Mouse (Mus musculus): ENCODE measurements around the gene Bicra. TPM values are rescaled to one million over a fixed set of nuclear protein-coding genes. Genes with fewer than 3 reads are reported as not detected.

The Bicra gene
- polyA plus RNA-seq, 1 experiment from 2014 or later, result 6.7 TPM

DNA sequence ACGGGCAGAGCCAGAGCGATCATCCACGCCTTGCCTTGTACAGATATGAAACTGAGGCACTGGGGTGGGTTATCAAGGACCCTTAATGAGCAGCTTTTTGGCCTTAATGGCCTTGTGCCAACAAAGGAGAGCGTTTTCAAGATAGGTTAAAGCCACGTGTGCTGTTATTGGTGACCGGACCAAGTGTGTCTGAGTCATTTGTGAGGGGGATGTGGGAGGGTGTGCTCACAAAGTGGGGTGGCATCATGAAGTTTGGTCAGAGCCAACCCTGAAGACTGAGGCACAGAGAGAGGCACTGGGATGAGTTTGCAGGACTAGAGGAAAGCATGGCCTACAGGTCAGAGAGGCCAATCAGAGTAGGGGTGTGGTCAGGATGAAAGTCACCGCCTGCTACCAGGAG lies 93.3 kb downstream of the Bicra start:
- 80% methylated on average over 7 of the region's 7 CpGs for WGBS
- DNase-seq (ENCODE audit: low spot score) (no peak), ATAC-seq (ENCODE audit: low read depth) (no peak)
- peaks cover 5% of the 10 kb centered on the region; the same call in 1 of the 2 replicates for H3K4me1 ChIP-seq (ENCODE audit: control insufficient read depth, insufficient read depth, low read length)
- H3K27ac ChIP-seq (replicated peaks; ENCODE audit: low read depth, low read length), result no peak overlapping the region; the same call in 1 of the 2 replicates
- H3K36me3 ChIP-seq (ENCODE audit: control insufficient read depth, insufficient read depth, low read length), result peaks cover 91% of the 10 kb centered on the region
- no peak overlapping the region for H3K9ac ChIP-seq (ENCODE audit: low read depth, low read length)
- H3K4me2 ChIP-seq (ENCODE audit: low read depth, low read length), result no peak overlapping the region; the same call in 1 of the 2 replicates
- no peak overlapping the region for H3K4me3 ChIP-seq (ENCODE audit: low read depth, low read length)
- H3K9me3 ChIP-seq (ENCODE audit: control insufficient read depth, low read length), result 0 out of 2 replicates have a peak, but pooled peaks cover 4% of the 10 kb centered on the region
- H3K27me3 ChIP-seq (replicated peaks; ENCODE audit: control insufficient read depth, insufficient read depth, low read length), result no peaks in the 10 kb centered on the region

DNA sequence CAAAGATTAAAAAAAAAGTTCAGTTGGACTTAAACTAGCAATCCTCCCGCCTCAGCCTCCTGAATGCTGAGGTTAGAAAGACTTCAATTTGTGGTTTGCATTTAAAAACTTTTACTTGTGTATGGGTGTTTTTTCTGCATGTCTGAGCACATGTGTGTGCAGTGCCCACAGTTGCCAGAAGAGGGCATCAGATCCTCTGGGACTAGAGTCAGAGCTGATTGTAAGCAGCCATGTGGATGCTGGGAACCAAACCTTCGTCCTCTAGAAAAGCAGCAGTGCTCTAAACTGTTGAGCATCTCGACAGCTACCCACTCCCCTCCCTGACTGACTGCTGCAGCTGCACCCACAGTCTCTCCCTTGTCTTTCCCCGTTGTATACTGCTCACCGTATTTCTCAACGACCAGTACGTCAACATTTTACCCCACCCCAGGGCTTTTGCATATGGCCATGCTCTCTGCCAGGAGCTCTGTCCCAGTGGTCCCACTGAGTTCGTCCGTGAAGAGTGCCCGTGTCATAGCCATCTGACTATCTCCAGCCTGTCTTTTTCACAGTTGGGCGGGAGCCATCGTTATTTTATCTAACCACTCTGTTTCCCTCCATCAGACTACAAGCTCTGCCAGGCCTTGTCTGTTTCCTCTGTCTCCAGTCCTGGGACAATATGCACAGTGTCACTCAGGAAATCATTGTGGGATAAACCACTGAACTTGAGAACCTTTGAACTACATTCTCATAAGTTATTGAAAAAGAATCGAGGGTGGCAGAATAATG lies 94.2 kb downstream of the Bicra start:
- H3K9ac ChIP-seq (ENCODE audit: low read depth, low read length), result no peak overlapping the region
- no peak overlapping the region for H3K27ac ChIP-seq (replicated peaks; ENCODE audit: low read depth, low read length)
- no peak overlapping the region for H3K4me3 ChIP-seq (ENCODE audit: low read depth, low read length)
- H3K4me1 ChIP-seq (ENCODE audit: control insufficient read depth, insufficient read depth, low read length), result peaks cover 5% of the 10 kb centered on the region
- H3K36me3 ChIP-seq (ENCODE audit: control insufficient read depth, insufficient read depth, low read length), result peaks cover 85% of the 10 kb centered on the region
- 0 out of 2 replicates have a peak, but pooled peaks cover 4% of the 10 kb centered on the region for H3K9me3 ChIP-seq (ENCODE audit: control insufficient read depth, low read length)
- ATAC-seq (ENCODE audit: low read depth), result no peak
- no peak for DNase-seq (ENCODE audit: low spot score)
- no peak overlapping the region for H3K4me2 ChIP-seq (ENCODE audit: low read depth, low read length)
- WGBS, result 84% methylated on average over 13 of the region's 13 CpGs
- H3K27me3 ChIP-seq (replicated peaks; ENCODE audit: control insufficient read depth, insufficient read depth, low read length), result no peaks in the 10 kb centered on the region

DNA sequence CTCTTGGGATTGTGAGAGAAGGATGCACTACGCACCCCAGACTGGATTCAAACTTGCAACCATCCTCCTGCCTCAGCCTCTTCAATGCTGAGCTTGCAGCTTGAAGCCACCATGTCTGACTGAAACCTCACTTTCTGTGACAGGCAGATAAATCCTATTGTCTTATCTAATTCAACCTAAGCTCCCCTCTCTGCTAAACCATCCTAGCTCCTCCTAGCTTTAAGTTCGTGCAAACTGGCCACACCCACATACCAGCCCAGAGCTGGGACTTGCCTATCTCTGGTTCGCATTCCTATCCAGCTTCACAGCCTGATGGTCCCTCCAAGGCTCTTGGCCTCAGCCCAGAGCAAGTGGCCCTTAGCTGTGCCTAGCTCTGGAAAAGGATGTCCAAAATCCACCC lies 95.3 kb downstream of the Bicra start:
- no peak overlapping the region for H3K4me2 ChIP-seq (ENCODE audit: low read depth, low read length)
- DNase-seq (ENCODE audit: low spot score) (no peak), ATAC-seq (ENCODE audit: low read depth) (no peak)
- peaks cover 5% of the 10 kb centered on the region for H3K4me1 ChIP-seq (ENCODE audit: control insufficient read depth, insufficient read depth, low read length)
- peaks cover 75% of the 10 kb centered on the region for H3K36me3 ChIP-seq (ENCODE audit: control insufficient read depth, insufficient read depth, low read length)
- WGBS, result 74% methylated on average over 3 of the region's 3 CpGs
- no peaks in the 10 kb centered on the region for H3K27me3 ChIP-seq (replicated peaks; ENCODE audit: control insufficient read depth, insufficient read depth, low read length)
- H3K27ac ChIP-seq (replicated peaks; ENCODE audit: low read depth, low read length), result no peak overlapping the region
- no peak overlapping the region for H3K9ac ChIP-seq (ENCODE audit: low read depth, low read length)
- H3K4me3 ChIP-seq (ENCODE audit: low read depth, low read length), result no peak overlapping the region
- H3K9me3 ChIP-seq (ENCODE audit: control insufficient read depth, low read length), result 0 out of 2 replicates have a peak, but pooled peaks cover 4% of the 10 kb centered on the region

DNA sequence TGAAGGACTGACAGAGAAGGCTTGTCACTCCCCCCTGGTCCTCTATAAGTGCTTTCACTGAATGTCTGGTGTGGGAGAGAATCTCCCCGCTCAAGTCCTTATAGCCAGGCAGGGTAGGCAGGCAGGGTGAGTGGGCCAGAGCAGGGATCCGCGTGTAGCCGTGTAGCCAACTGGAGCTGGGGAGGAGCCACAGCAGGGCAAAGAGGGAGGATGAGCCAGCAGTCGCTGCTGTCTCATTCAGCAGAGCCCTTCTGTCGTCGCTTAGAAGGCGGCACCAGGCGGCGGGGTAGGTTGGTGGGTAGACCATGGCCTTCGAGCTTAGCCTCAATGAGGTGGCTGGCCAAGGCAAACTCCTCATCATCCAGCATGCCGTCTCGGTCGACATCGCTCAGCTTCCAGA lies 97.7 kb downstream of the Bicra start:
- Histone ChIP-seq H3K27ac (replicated peaks; ENCODE audit: low read depth, low read length) (no peak overlapping the region), H3K4me1 (ENCODE audit: control insufficient read depth, insufficient read depth, low read length) (peaks cover 3% of the 10 kb centered on the region), H3K27me3 (replicated peaks; ENCODE audit: control insufficient read depth, insufficient read depth, low read length) (no peaks in the 10 kb centered on the region), H3K9me3 (ENCODE audit: control insufficient read depth, low read length) (0 out of 2 replicates have a peak, but pooled peaks cover 4% of the 10 kb centered on the region), H3K4me3 (ENCODE audit: low read depth, low read length) (no peak overlapping the region), H3K36me3 (ENCODE audit: control insufficient read depth, insufficient read depth, low read length) (peaks cover 53% of the 10 kb centered on the region), H3K4me2 (ENCODE audit: low read depth, low read length) (no peak overlapping the region), H3K9ac (ENCODE audit: low read depth, low read length) (no peak overlapping the region)
- ATAC-seq (ENCODE audit: low read depth) (no peak), DNase-seq (ENCODE audit: low spot score) (no peak)
- WGBS, result 90% methylated on average over 11 of the region's 15 CpGs

DNA sequence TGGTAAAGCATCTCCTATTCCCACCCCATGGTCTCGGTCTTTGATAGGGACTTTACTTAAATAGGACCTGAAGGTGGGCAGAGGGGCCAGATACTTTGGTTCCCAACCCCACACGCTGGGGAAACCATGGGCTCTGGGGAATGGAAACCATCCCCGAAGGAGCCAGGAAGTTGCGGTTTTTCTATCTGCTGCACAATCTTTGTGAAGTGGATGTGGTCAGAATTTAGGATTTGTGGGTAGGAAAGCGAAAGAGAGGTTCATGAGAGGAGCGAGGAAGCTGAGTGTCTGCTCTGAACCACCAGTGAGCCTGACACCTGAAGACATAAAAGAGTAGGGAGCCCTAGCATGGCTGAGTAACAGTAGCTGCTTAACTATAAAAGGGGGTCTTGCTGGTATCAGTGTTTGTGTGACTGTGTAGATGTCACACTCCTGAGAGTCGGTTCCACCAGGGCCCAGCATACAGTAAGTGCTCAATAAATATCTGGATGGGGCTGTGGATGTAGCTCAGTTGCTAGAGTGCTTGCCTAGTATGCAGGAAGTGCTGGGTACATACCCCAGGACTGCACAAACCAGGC lies 98.4 kb downstream of the Bicra start:
- Histone ChIP-seq H3K9me3 (ENCODE audit: control insufficient read depth, low read length) (0 out of 2 replicates have a peak, but pooled peaks cover 4% of the 10 kb centered on the region), H3K27me3 (replicated peaks; ENCODE audit: control insufficient read depth, insufficient read depth, low read length) (no peaks in the 10 kb centered on the region), H3K4me1 (ENCODE audit: control insufficient read depth, insufficient read depth, low read length) (peaks cover 8% of the 10 kb centered on the region), H3K9ac (ENCODE audit: low read depth, low read length) (peak overlapping the region; percentile 47), H3K4me3 (ENCODE audit: low read depth, low read length) (no peak overlapping the region), H3K27ac (replicated peaks; ENCODE audit: low read depth, low read length) (no peak overlapping the region), H3K4me2 (ENCODE audit: low read depth, low read length) (peak overlapping the region; percentile 51; the same call in 1 of the 2 replicates), H3K36me3 (ENCODE audit: control insufficient read depth, insufficient read depth, low read length) (peaks cover 51% of the 10 kb centered on the region)
- ATAC-seq (ENCODE audit: low read depth), result no peak
- WGBS, result 75% methylated on average over 7 of the region's 7 CpGs
- no peak for DNase-seq (ENCODE audit: low spot score)

DNA sequence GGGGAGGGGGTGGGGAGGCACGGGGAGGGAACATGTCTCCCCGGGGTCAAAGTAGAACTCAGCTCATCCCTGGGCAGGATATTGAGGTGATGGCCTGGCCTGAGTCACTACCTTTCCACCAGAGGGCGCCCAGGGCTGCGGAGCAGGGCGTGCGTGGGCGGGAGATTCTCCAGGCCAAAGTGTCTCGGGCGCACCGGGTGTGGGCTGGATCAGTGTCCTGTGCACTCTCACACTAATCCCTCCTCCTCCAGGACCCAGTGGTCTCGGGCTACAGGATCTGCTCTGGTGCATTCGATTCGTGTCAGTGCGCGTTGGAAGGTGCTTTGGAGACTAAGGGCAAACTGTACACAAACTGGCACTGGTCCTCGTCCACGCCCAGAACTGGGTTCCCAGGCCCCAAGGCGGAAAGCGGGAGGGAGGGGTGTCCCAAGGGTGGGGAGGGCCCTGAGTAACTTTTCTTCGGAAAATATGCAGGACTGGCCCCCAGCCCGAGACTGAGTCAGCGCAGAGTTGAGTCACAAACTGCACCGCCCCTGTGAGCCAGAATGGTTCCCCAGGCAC lies 99.3 kb downstream of the Bicra start:
- H3K4me3 ChIP-seq (ENCODE audit: low read depth, low read length), result peak overlapping the region; percentile 23
- 2% methylated on average over 16 of the region's 23 CpGs for WGBS
- 0 out of 2 replicates have a peak, but pooled peaks cover 2% of the 10 kb centered on the region for H3K9me3 ChIP-seq (ENCODE audit: control insufficient read depth, low read length)
- peak overlapping the region; percentile 52 for H3K27ac ChIP-seq (replicated peaks; ENCODE audit: low read depth, low read length)
- peak; percentile 88 for DNase-seq (ENCODE audit: low spot score)
- ATAC-seq (ENCODE audit: low read depth), result peak; percentile 48
- H3K9ac ChIP-seq (ENCODE audit: low read depth, low read length), result peak overlapping the region; percentile 47
- H3K27me3 ChIP-seq (replicated peaks; ENCODE audit: control insufficient read depth, insufficient read depth, low read length), result no peaks in the 10 kb centered on the region
- H3K4me1 ChIP-seq (ENCODE audit: control insufficient read depth, insufficient read depth, low read length), result peaks cover 8% of the 10 kb centered on the region
- peaks cover 51% of the 10 kb centered on the region for H3K36me3 ChIP-seq (ENCODE audit: control insufficient read depth, insufficient read depth, low read length)
- peak overlapping the region; percentile 51 for H3K4me2 ChIP-seq (ENCODE audit: low read depth, low read length)

DNA sequence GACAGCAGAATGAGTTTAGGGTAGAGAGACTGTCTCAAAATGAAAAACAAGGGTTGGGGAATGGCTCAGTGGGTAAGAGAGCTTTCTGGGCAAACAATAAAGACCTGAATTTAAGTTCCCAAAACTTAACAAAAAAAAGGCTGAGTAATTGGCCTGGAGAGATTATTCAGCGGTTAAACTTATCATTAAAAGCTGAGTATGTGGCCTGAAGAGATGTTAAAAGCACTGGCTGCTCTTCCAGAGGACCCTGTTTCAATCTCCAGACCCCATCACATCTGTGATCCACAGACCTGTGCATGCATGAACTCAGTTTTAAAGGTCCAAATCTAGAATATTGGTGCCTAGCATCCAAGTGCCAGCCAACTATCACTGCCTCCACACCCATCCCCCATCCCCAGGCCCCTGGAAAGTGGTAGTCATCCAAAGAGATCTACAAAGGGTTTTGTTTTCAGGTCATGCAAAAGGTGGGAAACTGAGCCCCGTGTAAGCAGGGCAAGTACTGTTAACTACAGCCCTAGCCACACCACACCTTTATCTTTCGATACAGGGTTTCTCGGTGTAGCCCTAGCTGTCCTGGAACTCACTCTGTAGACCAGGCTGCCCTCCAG lies 100.0 kb downstream of the Bicra start:
- 49% methylated on average over 4 of the region's 4 CpGs for WGBS
- no peak overlapping the region for H3K27ac ChIP-seq (replicated peaks; ENCODE audit: low read depth, low read length)
- no peak overlapping the region for H3K4me3 ChIP-seq (ENCODE audit: low read depth, low read length)
- H3K9me3 ChIP-seq (ENCODE audit: control insufficient read depth, low read length), result no peaks in the 10 kb centered on the region
- H3K27me3 ChIP-seq (replicated peaks; ENCODE audit: control insufficient read depth, insufficient read depth, low read length), result no peaks in the 10 kb centered on the region
- peaks cover 52% of the 10 kb centered on the region for H3K36me3 ChIP-seq (ENCODE audit: control insufficient read depth, insufficient read depth, low read length)
- H3K4me1 ChIP-seq (ENCODE audit: control insufficient read depth, insufficient read depth, low read length), result peaks cover 8% of the 10 kb centered on the region
- peak overlapping the region; percentile 51; the same call in 1 of the 2 replicates for H3K4me2 ChIP-seq (ENCODE audit: low read depth, low read length)
- H3K9ac ChIP-seq (ENCODE audit: low read depth, low read length), result no peak overlapping the region
- ATAC-seq (ENCODE audit: low read depth) (no peak), DNase-seq (ENCODE audit: low spot score) (no peak)

DNA sequence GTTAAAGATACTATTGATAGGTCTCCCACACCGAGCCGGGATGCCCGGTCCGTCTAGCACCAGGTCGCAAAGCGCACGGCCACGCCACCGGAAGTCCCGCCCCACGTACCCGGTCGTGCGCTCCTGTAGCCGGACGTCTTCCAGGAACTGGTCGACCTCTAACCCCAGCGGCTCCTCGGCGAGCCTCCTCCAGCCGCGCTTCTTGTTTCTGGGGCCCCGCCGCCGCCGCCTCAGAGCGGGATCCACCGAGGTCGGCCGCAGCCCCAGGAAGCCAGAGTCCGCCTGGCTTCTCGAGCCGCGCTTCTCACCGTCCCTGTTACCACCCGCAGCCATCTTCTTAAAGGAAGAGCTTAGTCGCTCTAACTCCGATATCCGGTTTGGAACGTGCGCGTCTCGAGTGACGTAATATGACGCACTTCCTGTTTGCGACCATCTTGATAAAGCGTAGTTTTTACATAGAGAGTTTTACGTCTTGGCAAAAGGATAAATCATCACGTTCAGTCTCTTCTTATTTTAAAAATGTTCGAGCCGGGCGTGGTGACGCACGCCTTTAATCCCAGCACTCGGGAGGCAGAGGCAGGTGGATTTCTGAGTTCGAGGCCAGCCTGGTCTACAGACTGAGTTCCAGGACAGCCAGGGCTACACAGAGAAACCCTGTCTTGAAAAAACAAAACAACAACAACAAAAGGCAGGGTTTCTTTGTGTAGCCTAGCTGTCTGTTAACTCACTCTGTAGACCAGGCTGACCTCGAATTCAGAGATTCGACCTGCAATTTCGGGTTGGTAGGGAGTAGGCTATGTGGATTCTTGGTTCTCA lies 101.8 kb downstream of the Bicra start, which contains the start of gene Nop53:
Nop53 (minus strand) TSS at position 354 of the 816 bp plus-strand sequence.
- DNase-seq (ENCODE audit: low spot score), result peak; percentile 99
- WGBS, result 2% methylated on average over 51 of the region's 59 CpGs
- peak within 1 kb of the TSS; percentile 72 for H3K4me3 ChIP-seq (ENCODE audit: low read depth, low read length)
- H3K27ac ChIP-seq (replicated peaks; ENCODE audit: low read depth, low read length), result peak within 1 kb of the TSS; percentile 96
- H3K36me3 ChIP-seq (ENCODE audit: control insufficient read depth, insufficient read depth, low read length), result peaks cover 55% of the 10 kb centered on the region
- no peaks in the 10 kb centered on the region for H3K27me3 ChIP-seq (replicated peaks; ENCODE audit: control insufficient read depth, insufficient read depth, low read length)
- H3K4me2 ChIP-seq (ENCODE audit: low read depth, low read length), result peak within 1 kb of the TSS; percentile 95
- ATAC-seq (ENCODE audit: low read depth), result peak; percentile 91
- no peaks in the 10 kb centered on the region for H3K9me3 ChIP-seq (ENCODE audit: control insufficient read depth, low read length)
- peak within 1 kb of the TSS; percentile 85 for H3K9ac ChIP-seq (ENCODE audit: low read depth, low read length)
- peaks cover 8% of the 10 kb centered on the region for H3K4me1 ChIP-seq (ENCODE audit: control insufficient read depth, insufficient read depth, low read length)
